Mouse (Mus musculus): ENCODE results near the gene Thbs2. TPM values are rescaled to one million over a fixed set of nuclear protein-coding genes. Genes with fewer than 3 reads are reported as not detected.

Thbs2 gene
- polyA plus RNA-seq, 1 experiment from 2014 or later, result 1.1 TPM

DNA sequence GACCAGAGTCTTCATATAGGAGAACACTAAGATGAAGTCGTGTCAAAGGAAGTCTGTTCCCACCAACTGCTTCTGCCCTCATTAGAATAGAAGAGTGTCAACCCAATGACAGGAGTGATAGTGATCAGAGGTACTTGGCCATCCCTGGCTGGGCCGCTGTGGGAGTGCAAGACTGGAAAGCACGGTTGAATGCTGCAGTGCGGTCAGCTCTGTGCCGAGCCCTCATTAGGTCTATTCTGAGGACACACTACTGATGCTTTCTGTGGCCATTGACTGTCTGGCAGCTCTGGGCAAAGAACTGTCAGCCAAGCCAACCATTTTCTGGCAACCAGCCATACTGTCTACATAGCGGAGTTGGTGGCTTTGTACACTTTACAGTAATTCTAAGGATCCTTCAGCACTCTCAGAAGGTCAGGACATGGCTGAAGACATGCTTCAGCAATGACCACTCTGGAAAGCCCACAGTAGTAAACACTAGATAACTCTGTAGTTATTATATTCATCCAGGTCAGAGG lies 2.3 kb upstream of the Thbs2 start:
- no peak for DNase-seq
- ATAC-seq (ENCODE audit: low read depth), result no peak
- no peak overlapping the region for H3K4me2 ChIP-seq
- no peaks in the 10 kb centered on the region for H3K27me3 ChIP-seq
- 74% methylated on average over 6 of the region's 6 CpGs for WGBS (ENCODE audit: insufficient replicate concordance)
- H3K9ac ChIP-seq, result no peak overlapping the region
- no peak overlapping the region for H3K4me3 ChIP-seq (replicated peaks)
- H3K36me3 ChIP-seq, result no peaks in the 10 kb centered on the region
- H3K27ac ChIP-seq, result no peak overlapping the region
- no peaks in the 10 kb centered on the region for H3K4me1 ChIP-seq (replicated peaks)
- no peaks in the 10 kb centered on the region for H3K9me3 ChIP-seq (replicated peaks)

DNA sequence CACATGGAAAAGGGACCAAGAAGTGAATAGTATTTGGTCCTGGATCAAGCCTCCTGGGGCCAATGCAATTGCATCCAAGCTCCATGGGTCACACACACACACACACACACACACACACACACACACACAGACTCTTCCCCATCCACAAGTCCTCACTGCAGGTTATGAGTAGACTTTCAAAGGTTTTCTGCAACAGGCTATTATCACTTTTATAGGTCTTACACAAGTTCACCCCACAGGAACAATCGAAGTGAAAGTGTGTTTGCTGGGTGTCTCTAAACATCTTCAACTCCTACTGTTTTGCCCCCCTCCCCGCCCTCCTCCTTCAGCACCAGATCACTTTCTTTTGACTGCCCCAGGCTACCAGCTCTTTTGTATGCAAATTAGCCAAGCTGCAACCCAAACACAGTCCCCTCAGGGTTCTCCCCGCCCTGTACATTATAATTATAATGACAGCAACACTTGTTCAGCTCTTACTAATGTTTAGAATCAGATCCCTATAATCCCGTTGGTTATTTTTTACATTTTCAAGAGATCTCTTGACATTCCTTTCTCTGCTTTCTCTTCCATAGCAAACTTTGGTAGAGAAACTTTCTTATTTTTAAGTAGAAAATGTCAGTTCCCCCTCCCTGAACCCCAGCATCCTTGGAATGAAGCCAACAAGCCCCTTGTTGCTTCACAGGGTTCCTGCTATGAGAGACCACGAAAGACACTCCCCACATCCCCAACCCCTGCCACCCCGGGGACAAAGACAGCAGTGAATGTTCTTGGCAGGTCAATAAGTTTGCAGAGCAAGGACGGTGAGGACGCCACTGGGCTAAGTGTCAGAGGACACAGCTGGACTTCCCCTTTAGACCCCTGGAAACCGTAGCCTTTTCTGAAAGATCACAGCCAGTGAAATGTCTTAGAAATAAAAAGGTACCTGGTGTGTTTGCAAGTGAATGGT lies 714 bp downstream of the Thbs2 start:
- no peaks in the 10 kb centered on the region for H3K27me3 ChIP-seq

DNA sequence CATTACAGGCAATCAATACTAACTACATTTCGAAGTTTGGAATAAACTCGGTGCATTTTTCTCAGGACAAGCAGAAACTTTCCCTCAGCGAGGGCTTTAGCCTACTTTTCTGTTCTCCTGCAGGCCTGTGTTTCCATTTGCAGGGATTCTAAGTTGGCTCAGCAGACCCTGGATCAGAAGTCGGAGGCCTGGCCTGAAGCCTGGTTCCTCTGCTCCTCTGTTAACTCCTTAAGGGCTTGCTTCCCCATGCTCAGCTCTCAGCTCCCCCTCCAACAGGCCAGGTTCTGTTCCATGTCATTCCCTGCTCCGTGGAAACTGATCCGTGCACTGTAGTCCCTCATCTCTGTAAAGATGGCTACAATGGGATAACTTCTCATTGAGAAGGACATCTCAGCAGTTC lies 2.1 kb downstream of the Thbs2 start:
- Histone ChIP-seq H3K36me3 (no peaks in the 10 kb centered on the region), H3K9me3 (replicated peaks) (no peaks in the 10 kb centered on the region), H3K9ac (no peak overlapping the region), H3K4me2 (no peak overlapping the region), H3K27ac (no peak overlapping the region), H3K27me3 (no peaks in the 10 kb centered on the region), H3K4me3 (replicated peaks) (no peak overlapping the region), H3K4me1 (replicated peaks) (no peaks in the 10 kb centered on the region)
- 34% methylated on average over 6 of the region's 6 CpGs for WGBS (ENCODE audit: insufficient replicate concordance)
- ATAC-seq (ENCODE audit: low read depth) (no peak), DNase-seq (no peak)

More for the DNA sequence above, 714 bp downstream of the Thbs2 start:
- Histone ChIP-seq H3K4me2 (peak overlapping the region; percentile 28; the same call in 1 of the 2 replicates), H3K9ac (no peak overlapping the region), H3K4me1 (replicated peaks) (no peaks in the 10 kb centered on the region), H3K36me3 (no peaks in the 10 kb centered on the region), H3K4me3 (replicated peaks) (peak overlapping the region; percentile 22; the same call in 1 of the 2 replicates), H3K27ac (no peak overlapping the region), H3K9me3 (replicated peaks) (no peaks in the 10 kb centered on the region)
- ATAC-seq (ENCODE audit: low read depth) (no peak), DNase-seq (no peak)
- WGBS (ENCODE audit: insufficient replicate concordance), result 13% methylated on average over 9 of the region's 9 CpGs

DNA sequence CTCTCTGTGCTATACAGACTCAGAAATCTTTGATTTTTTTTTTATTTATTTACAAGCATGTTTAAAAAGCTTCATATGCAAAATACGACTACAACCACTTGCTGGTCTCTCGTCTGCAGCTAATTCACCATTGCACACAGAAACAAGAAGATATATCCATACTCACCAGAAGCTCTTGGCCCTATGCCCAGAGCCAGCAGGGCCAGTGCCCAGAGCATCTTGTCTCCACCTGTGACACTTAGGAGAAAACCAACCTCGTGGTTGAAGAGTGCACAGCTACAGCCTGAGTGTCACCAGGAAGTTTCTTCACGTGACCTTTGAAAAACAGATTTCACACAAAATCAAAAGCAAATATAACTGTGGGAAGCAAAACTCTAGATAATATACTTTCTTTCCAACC lies 2.8 kb downstream of the Thbs2 start:
- Histone ChIP-seq H3K4me3 (replicated peaks) (no peak overlapping the region), H3K27me3 (no peaks in the 10 kb centered on the region), H3K9me3 (replicated peaks) (no peaks in the 10 kb centered on the region), H3K4me2 (no peak overlapping the region), H3K4me1 (replicated peaks) (no peaks in the 10 kb centered on the region), H3K27ac (no peak overlapping the region), H3K9ac (no peak overlapping the region), H3K36me3 (no peaks in the 10 kb centered on the region)
- ATAC-seq (ENCODE audit: low read depth) (no peak), DNase-seq (no peak)
- 37% methylated on average over 4 of the region's 4 CpGs for WGBS (ENCODE audit: insufficient replicate concordance)

DNA sequence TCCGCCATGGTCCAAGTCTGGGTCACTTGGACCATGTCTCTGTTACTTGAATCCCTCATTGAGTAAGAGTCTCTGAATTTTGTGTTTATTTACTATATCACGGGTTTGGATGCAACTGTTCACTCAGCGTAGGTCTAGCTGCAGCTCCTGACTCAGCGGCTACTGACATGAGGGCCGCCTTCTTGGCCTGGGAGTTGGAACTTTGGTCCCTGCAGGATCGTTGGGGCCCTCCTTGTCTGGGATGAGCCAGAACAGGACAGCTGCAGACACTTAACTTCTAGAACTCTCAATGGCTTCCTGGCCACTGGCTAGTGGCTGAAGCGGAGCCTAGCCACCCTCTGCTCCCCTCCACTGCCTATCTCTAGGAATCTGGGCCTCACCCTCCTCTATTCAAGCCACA lies 11.2 kb downstream of the Thbs2 start:
- H3K4me1 ChIP-seq (replicated peaks), result no peaks in the 10 kb centered on the region
- no peak overlapping the region for H3K4me2 ChIP-seq
- 68% methylated on average over 7 of the region's 7 CpGs for WGBS (ENCODE audit: insufficient replicate concordance)
- H3K9ac ChIP-seq, result no peak overlapping the region
- H3K36me3 ChIP-seq, result no peaks in the 10 kb centered on the region
- no peak overlapping the region for H3K27ac ChIP-seq
- H3K9me3 ChIP-seq (replicated peaks), result no peaks in the 10 kb centered on the region
- ATAC-seq (ENCODE audit: low read depth) (no peak), DNase-seq (no peak)
- no peaks in the 10 kb centered on the region for H3K27me3 ChIP-seq
- no peak overlapping the region for H3K4me3 ChIP-seq (replicated peaks)

DNA sequence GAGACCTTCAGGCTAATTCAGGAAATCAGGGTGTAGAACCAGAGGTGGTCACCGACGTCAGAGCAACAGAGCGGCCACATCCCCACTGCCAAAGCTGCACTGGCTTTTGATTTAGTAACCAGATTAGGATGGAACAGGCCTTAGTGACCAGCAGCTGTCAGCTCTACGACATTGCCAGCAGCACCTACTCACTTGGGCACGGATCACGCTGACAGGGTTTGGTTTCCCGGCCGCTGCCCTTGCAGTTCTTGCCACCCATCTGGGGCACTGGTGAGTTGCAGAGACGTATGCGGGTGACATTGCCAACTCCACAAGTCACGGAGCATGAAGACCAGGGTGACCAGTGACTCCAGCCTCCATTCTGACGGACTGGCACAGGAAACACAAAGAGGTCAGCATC lies 13.0 kb downstream of the Thbs2 start:
- no peak for ATAC-seq (ENCODE audit: low read depth)
- no peak for DNase-seq
- WGBS (ENCODE audit: insufficient replicate concordance), result 68% methylated on average over 12 of the region's 12 CpGs
- H3K27ac ChIP-seq, result no peak overlapping the region
- H3K27me3 ChIP-seq, result no peaks in the 10 kb centered on the region
- H3K9me3 ChIP-seq (replicated peaks), result no peaks in the 10 kb centered on the region
- no peak overlapping the region for H3K9ac ChIP-seq
- H3K36me3 ChIP-seq, result no peaks in the 10 kb centered on the region
- no peak overlapping the region for H3K4me2 ChIP-seq
- no peak overlapping the region for H3K4me3 ChIP-seq (replicated peaks)
- no peaks in the 10 kb centered on the region for H3K4me1 ChIP-seq (replicated peaks)

DNA sequence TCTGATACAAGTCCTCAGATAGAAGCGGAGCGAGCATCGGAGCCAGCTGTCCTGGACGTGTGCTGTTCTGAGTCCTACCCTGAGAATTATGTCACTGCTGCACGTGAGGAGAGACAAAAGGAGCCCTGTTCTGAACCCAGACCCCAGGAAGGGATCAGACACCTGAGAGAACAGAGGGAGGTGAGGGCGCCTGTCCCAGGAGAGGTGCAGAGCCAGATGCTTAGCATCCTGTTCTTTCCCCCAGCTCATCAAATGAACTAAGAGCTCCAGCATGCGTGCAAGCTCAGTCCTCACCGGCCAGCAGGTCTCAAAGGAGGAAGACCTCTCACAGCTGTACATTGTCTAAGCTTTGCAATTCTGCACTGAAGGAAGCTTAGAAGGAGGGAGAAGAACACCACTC lies 16.8 kb downstream of the Thbs2 start:
- H3K4me3 ChIP-seq (replicated peaks), result no peak overlapping the region
- DNase-seq (no peak), ATAC-seq (ENCODE audit: low read depth) (no peak)
- no peaks in the 10 kb centered on the region for H3K36me3 ChIP-seq
- no peaks in the 10 kb centered on the region for H3K4me1 ChIP-seq (replicated peaks)
- H3K9me3 ChIP-seq (replicated peaks), result no peaks in the 10 kb centered on the region
- no peak overlapping the region for H3K9ac ChIP-seq
- no peaks in the 10 kb centered on the region for H3K27me3 ChIP-seq
- no peak overlapping the region for H3K27ac ChIP-seq
- no peak overlapping the region for H3K4me2 ChIP-seq
- WGBS (ENCODE audit: insufficient replicate concordance), result 73% methylated on average over 8 of the region's 8 CpGs

DNA sequence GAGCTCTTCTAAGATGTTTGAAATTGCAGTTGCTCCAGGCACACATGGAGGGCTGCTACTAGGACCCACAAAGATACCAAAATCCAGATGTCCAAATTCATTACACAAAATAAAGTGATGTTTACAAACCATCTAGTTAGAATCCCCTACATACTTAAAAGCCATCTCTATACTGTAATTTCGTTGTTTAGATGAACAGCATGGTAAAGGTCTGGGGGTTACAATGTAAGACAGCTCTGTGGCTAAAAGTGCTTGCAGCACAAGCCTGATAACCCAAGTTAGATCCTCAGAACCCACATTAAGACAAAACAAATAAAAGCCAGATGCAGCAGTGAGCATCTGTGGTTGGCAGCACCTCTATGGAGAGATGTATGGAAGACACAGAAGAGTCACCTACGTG lies 18.5 kb downstream of the Thbs2 start:
- no peaks in the 10 kb centered on the region for H3K36me3 ChIP-seq
- H3K9me3 ChIP-seq (replicated peaks), result no peaks in the 10 kb centered on the region
- no peak overlapping the region for H3K27ac ChIP-seq
- H3K27me3 ChIP-seq, result no peaks in the 10 kb centered on the region
- no peak overlapping the region for H3K4me3 ChIP-seq (replicated peaks)
- ATAC-seq (ENCODE audit: low read depth), result no peak
- no peaks in the 10 kb centered on the region for H3K4me1 ChIP-seq (replicated peaks)
- WGBS (ENCODE audit: insufficient replicate concordance), result 53% methylated on average over 2 of the region's 2 CpGs
- no peak overlapping the region for H3K9ac ChIP-seq
- no peak for DNase-seq
- H3K4me2 ChIP-seq, result no peak overlapping the region

DNA sequence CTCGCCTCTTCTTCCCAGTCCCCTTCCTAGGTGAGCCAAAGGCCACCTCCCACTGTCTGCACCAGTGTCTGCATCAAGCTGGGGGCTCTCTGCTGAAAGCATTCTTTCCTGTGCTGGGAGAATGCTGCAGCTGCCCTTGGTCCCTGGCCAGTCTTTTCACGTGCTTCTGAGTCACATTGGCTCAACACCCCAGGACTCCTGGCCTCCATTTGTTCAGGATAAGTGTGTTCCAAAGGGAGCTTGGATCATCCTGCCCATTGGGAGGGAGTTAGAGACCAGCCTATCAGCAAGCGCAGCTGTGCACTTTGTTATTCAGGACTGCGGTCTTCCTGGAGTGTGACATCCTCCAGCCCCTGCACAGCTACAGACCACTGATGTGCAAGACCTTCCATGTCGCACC lies 21.6 kb downstream of the Thbs2 start:
- H3K4me1 ChIP-seq (replicated peaks), result no peaks in the 10 kb centered on the region
- H3K9me3 ChIP-seq (replicated peaks), result no peaks in the 10 kb centered on the region
- H3K4me2 ChIP-seq, result no peak overlapping the region
- H3K4me3 ChIP-seq (replicated peaks), result no peak overlapping the region
- no peaks in the 10 kb centered on the region for H3K36me3 ChIP-seq
- WGBS (ENCODE audit: insufficient replicate concordance), result 42% methylated on average over 5 of the region's 5 CpGs
- H3K27ac ChIP-seq, result no peak overlapping the region
- H3K9ac ChIP-seq, result no peak overlapping the region
- DNase-seq, result no peak
- no peak for ATAC-seq (ENCODE audit: low read depth)
- H3K27me3 ChIP-seq, result no peaks in the 10 kb centered on the region

DNA sequence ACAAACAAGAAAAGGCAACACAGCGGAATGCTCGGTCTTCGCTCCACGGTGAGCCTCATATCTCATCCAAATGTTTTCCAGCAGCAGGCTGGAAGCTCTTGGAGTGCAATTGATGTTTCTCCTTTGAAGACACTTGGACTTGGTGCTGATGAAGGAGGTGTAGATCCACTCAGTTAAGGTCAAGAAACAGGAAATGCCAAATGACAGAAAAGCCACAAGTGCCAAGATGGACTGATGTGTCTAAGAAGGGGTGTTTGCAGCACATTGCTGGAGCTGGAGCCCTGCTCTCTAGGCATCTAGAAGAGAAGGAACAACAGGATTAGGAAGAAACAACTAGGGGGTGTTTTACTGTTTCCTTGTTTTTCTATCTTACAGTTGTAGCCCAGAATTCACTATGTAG lies 26.8 kb downstream of the Thbs2 start:
- Histone ChIP-seq H3K4me3 (replicated peaks) (no peak overlapping the region), H3K27me3 (no peaks in the 10 kb centered on the region), H3K27ac (no peak overlapping the region), H3K9ac (no peak overlapping the region), H3K4me2 (no peak overlapping the region), H3K4me1 (replicated peaks) (no peaks in the 10 kb centered on the region), H3K36me3 (no peaks in the 10 kb centered on the region), H3K9me3 (replicated peaks) (no peaks in the 10 kb centered on the region)
- WGBS (ENCODE audit: insufficient replicate concordance), result 74% methylated on average over 4 of the region's 4 CpGs
- ATAC-seq (ENCODE audit: low read depth), result no peak
- no peak for DNase-seq

DNA sequence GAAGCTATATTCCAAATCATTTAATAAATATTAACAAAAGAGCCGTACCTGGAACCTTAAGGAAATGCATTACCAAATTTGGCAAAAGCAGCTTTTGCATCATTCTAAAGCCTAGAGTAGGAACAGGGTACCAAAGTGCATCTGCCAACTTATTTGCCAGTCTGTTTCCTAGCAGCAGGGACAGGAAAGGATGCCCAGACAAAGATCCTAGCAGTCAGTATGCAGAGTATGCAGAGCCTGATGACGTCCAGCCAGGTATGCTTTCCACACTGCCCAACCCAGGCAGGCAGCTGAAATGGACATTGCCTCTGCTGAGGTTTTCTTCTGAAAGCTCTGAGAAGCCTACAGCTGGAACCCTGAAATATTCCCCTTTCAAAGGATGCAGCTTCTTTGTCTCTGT lies 27.6 kb downstream of the Thbs2 start:
- Histone ChIP-seq H3K4me1 (replicated peaks) (no peaks in the 10 kb centered on the region), H3K36me3 (no peaks in the 10 kb centered on the region), H3K4me2 (no peak overlapping the region), H3K27me3 (no peaks in the 10 kb centered on the region), H3K9me3 (replicated peaks) (no peaks in the 10 kb centered on the region), H3K9ac (no peak overlapping the region), H3K4me3 (replicated peaks) (no peak overlapping the region), H3K27ac (no peak overlapping the region)
- 54% methylated on average over 2 of the region's 2 CpGs for WGBS (ENCODE audit: insufficient replicate concordance)
- no peak for DNase-seq
- no peak for ATAC-seq (ENCODE audit: low read depth)

DNA sequence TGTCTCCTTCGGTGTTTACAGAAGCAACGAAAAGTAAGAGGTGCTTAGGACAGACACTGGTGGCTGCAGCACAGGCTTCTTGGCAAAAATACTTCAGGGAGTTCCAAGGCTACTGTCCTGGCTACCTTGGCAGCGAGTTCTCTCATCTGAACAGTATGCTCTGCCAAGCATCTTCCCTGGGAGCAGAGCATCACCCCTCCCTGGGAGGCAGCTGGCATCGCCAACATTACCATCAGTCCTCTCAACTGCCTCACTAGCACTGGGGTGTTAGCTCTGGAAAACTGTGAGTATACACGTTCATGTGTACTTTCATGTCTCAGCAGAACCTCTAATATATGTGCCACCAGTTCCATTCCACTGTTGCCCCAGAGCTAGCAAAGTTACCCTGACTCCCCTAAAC lies 30.7 kb downstream of the Thbs2 start:
- DNase-seq, result no peak
- no peaks in the 10 kb centered on the region for H3K4me1 ChIP-seq (replicated peaks)
- H3K9me3 ChIP-seq (replicated peaks), result no peaks in the 10 kb centered on the region
- H3K4me3 ChIP-seq (replicated peaks), result no peak overlapping the region
- ATAC-seq (ENCODE audit: low read depth), result no peak
- H3K27me3 ChIP-seq, result no peaks in the 10 kb centered on the region
- no peaks in the 10 kb centered on the region for H3K36me3 ChIP-seq
- 64% methylated on average over 5 of the region's 5 CpGs for WGBS (ENCODE audit: insufficient replicate concordance)
- H3K9ac ChIP-seq, result no peak overlapping the region
- H3K4me2 ChIP-seq, result no peak overlapping the region
- H3K27ac ChIP-seq, result no peak overlapping the region
